Mouse (Mus musculus) neural tube, embryonic 14.5 days (tissue): ENCODE measurements around the gene Hectd1. TPM values are rescaled to one million over a fixed set of nuclear protein-coding genes. Genes with fewer than 3 reads are reported as not detected.

Source experiments
- ATAC-seq: fragments of 200-750 bp; cut with Nextera tagmentation; 2 replicates; pipeline ENCODE4 v1.8.0; 2017; ENCODE audit warnings: low read depth, mild to moderate bottlenecking, moderate TSS enrichment, moderate library complexity
- H3K27ac ChIP-seq: fragments of 300-500 bp; sonication (generic); 2 replicates; pipeline ENCODE4 v1.5.1; 2014; ENCODE audit warnings: low read depth, mild to moderate bottlenecking, control low read depth, low read length, moderate library complexity, mixed read lengths
- H3K27me3 ChIP-seq: fragments of 300-500 bp; sonication (generic); 2 replicates; pipeline ENCODE4 v1.6.1; 2014; ENCODE audit warnings: low read length; ENCODE audit not compliant: control insufficient read depth, insufficient read depth
- H3K36me3 ChIP-seq: fragments of 300-500 bp; sonication (generic); 2 replicates; pipeline ENCODE4 v1.6.1; 2014; ENCODE audit warnings: low read length, mixed read lengths; ENCODE audit not compliant: control insufficient read depth, insufficient read depth
- H3K4me1 ChIP-seq: fragments of 300-500 bp; sonication (generic); 2 replicates; pipeline ENCODE4 v1.6.1; 2014; ENCODE audit warnings: low read length; ENCODE audit not compliant: control insufficient read depth, insufficient read depth
- H3K4me2 ChIP-seq: fragments of 300-500 bp; sonication (generic); 2 replicates; pipeline ENCODE4 v1.6.1; 2014; ENCODE audit warnings: mild to moderate bottlenecking, low read depth, low read length, control low read depth
- H3K4me3 ChIP-seq: fragments of 300-500 bp; sonication (generic); 2 replicates; pipeline ENCODE4 v1.5.1; 2014; ENCODE audit warnings: low read depth, low read length, control low read depth, mixed read lengths
- H3K9ac ChIP-seq: fragments of 300-500 bp; sonication (generic); replicated peaks from 2 replicates; pipeline ENCODE4 v1.6.1; 2014; ENCODE audit warnings: low read depth, mild to moderate bottlenecking, control low read depth, low read length, mixed read lengths
- H3K9me3 ChIP-seq: fragments of 300-500 bp; sonication (generic); 2 replicates; pipeline ENCODE4 v1.6.1; 2016; ENCODE audit warnings: low read length; ENCODE audit not compliant: control insufficient read depth
- WGBS: fragments of 180-500 bp; shearing (Covaris S2); extraction: QIAGEN DNeasy Blood & Tissue Kit; methylation state at CpG from one replicate; pipeline ENCODE4 v1.1.7; 2014; 5-methylcytosine and 5-hydroxymethylcytosine counted together
- polyA plus RNA-seq: library from polyadenylated mRNA; unstranded; fragments of >200 nt; fragmentation: Nextera tagmentation; extraction: Ambion mirVana; gene quantifications from 2 replicates; pipeline ENCODE4 v1.2.1, GENCODE M21; 2014

The Hectd1 gene
- polyA plus RNA-seq, 1 experiment from 2014 or later, result 50.5 TPM

- no peak overlapping the region for H3K4me2 ChIP-seq
- H3K9ac ChIP-seq, result no peak overlapping the region
- peaks cover 59% of the 10 kb centered on the region for H3K36me3 ChIP-seq
- no peaks in the 10 kb centered on the region for H3K4me1 ChIP-seq
- WGBS, result 99% methylated on average over 12 of the region's 12 CpGs
- no peak for ATAC-seq
- no peak overlapping the region for H3K4me3 ChIP-seq
- H3K27me3 ChIP-seq, result no peaks in the 10 kb centered on the region
- H3K9me3 ChIP-seq, result no peaks in the 10 kb centered on the region
- H3K27ac ChIP-seq, result no peak overlapping the region
Measured at GRCm38 (mm10) chr12:51755938-51756598, 73.3 kb downstream of the Hectd1 start.

DNA sequence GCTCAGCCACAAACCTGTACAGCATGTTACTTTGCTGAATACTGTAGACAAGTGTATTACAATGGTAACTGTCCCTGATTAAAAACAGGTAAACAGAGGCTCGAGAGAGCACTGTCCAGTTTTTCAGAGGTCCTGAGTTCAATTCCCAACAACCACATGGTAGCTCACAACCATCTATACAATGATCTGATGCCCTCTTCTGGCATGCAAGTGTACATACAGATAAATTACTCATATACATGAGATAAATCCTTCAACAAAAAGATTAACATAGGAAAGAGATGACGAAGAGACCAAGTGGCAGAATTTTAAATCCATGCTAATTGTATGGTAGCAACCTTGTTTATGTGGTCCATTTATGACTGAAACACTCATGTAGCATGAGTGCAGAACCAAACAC lies 82.0 kb downstream of the Hectd1 start:
- H3K9me3 ChIP-seq, result no peaks in the 10 kb centered on the region
- H3K9ac ChIP-seq, result no peak overlapping the region
- no peak overlapping the region for H3K4me3 ChIP-seq
- WGBS, result 98% methylated on average over 2 of the region's 2 CpGs
- no peak overlapping the region for H3K4me2 ChIP-seq
- H3K4me1 ChIP-seq, result no peaks in the 10 kb centered on the region
- H3K36me3 ChIP-seq, result peaks cover 56% of the 10 kb centered on the region
- H3K27me3 ChIP-seq, result no peaks in the 10 kb centered on the region
- H3K27ac ChIP-seq, result no peak overlapping the region
- ATAC-seq, result no peak

GRCm38 (mm10) chr12:51744957-51745356 lies 84.4 kb downstream of the Hectd1 start:
- WGBS, result 26% methylated on average over 6 of the region's 6 CpGs
- no peak overlapping the region for H3K4me3 ChIP-seq
- H3K4me2 ChIP-seq, result no peak overlapping the region
- H3K4me1 ChIP-seq, result no peaks in the 10 kb centered on the region
- peak; percentile 77 for ATAC-seq
- no peaks in the 10 kb centered on the region for H3K27me3 ChIP-seq
- no peak overlapping the region for H3K27ac ChIP-seq
- peaks cover 37% of the 10 kb centered on the region for H3K36me3 ChIP-seq
- H3K9ac ChIP-seq, result no peak overlapping the region
- H3K9me3 ChIP-seq, result no peaks in the 10 kb centered on the region

DNA sequence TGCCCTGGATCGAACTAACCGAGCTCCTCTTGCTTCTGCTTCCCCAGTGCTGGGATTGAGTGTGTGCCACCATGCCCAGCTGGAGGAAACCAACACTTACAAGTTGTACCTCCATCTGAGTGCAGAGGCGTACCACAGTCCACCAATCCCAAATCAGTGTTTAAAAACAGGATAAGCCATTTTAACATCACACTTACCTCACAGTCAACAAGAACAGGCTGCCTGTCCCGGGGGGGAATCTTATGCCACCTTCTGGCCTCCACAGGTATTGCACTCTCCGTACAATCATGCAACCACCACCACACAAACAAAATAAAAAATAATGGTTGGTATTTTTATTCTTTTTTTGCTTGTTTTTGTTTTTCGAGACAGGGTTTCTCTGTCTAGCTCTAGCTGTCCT lies 87.6 kb downstream of the Hectd1 start:
- Histone ChIP-seq H3K27ac (no peak overlapping the region), H3K4me1 (no peaks in the 10 kb centered on the region), H3K27me3 (no peaks in the 10 kb centered on the region), H3K4me2 (no peak overlapping the region), H3K36me3 (peaks cover 19% of the 10 kb centered on the region), H3K9me3 (no peaks in the 10 kb centered on the region), H3K9ac (no peak overlapping the region), H3K4me3 (no peak overlapping the region)
- 83% methylated on average over 6 of the region's 6 CpGs for WGBS
- ATAC-seq, result no peak

DNA sequence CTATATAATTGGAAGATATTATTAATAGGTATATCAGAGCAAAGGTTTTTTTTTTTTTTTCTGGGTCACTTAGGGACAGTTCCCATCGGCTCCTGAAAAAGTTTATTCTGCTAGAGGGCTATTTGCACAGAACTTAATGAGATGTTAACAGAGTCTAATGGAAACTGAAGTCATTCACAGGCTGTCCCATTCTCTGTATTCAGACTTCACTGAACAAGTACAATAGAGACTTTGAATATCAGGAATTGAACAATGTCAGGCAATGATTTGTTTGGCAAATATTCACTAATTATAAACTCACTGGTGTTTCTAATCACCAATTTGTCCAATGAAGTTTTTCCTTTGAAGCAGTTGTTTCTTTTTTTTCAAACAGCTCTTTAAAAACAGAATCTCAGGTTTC lies 92.5 kb downstream of the Hectd1 start:
- H3K27ac ChIP-seq, result no peak overlapping the region
- 15% methylated on average over 1 of the region's 1 CpGs for WGBS

DNA sequence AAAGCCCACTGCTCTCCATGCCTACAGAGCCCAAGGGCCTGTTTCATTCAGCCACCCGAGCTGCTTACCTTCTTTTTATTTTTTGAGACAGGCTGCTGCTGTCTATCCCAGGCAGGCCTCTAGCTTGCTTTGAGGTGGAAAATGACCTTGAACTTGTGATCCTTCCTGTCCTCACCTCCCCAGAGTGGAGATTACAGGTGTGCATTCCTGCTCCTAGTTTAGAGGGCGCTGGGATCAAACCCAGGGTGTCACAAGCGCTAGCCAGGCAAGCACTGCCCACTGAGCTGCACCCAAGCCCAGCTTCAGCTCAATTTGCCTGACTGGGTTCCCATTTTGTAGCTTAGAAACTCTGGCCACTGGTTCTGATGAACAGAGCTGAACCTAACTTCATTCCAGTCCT lies 93.0 kb downstream of the Hectd1 start:
- H3K9me3 ChIP-seq, result no peaks in the 10 kb centered on the region
- H3K4me2 ChIP-seq, result no peak overlapping the region
- WGBS, result 70% methylated on average over 3 of the region's 3 CpGs
- H3K4me1 ChIP-seq, result no peaks in the 10 kb centered on the region
- ATAC-seq, result no peak
- H3K27ac ChIP-seq, result no peak overlapping the region
- H3K27me3 ChIP-seq, result no peaks in the 10 kb centered on the region
- H3K36me3 ChIP-seq, result no peaks in the 10 kb centered on the region
- no peak overlapping the region for H3K9ac ChIP-seq
- no peak overlapping the region for H3K4me3 ChIP-seq

More for the DNA sequence above, 92.5 kb downstream of the Hectd1 start:
- H3K4me3 ChIP-seq, result no peak overlapping the region
- H3K36me3 ChIP-seq, result no peaks in the 10 kb centered on the region
- no peak for ATAC-seq
- no peaks in the 10 kb centered on the region for H3K9me3 ChIP-seq
- H3K4me1 ChIP-seq, result no peaks in the 10 kb centered on the region
- no peak overlapping the region for H3K9ac ChIP-seq
- no peaks in the 10 kb centered on the region for H3K27me3 ChIP-seq
- H3K4me2 ChIP-seq, result no peak overlapping the region

- ATAC-seq, result no peak
- no peaks in the 10 kb centered on the region for H3K9me3 ChIP-seq
- H3K4me2 ChIP-seq, result no peak overlapping the region
- H3K36me3 ChIP-seq, result no peaks in the 10 kb centered on the region
- H3K27ac ChIP-seq, result no peak overlapping the region
- no peaks in the 10 kb centered on the region for H3K4me1 ChIP-seq
- H3K9ac ChIP-seq, result no peak overlapping the region
- 64% methylated on average over 7 of the region's 7 CpGs for WGBS
- no peaks in the 10 kb centered on the region for H3K27me3 ChIP-seq
- H3K4me3 ChIP-seq, result no peak overlapping the region
Measured at GRCm38 (mm10) chr12:51735840-51736271, 93.5 kb downstream of the Hectd1 start.

DNA sequence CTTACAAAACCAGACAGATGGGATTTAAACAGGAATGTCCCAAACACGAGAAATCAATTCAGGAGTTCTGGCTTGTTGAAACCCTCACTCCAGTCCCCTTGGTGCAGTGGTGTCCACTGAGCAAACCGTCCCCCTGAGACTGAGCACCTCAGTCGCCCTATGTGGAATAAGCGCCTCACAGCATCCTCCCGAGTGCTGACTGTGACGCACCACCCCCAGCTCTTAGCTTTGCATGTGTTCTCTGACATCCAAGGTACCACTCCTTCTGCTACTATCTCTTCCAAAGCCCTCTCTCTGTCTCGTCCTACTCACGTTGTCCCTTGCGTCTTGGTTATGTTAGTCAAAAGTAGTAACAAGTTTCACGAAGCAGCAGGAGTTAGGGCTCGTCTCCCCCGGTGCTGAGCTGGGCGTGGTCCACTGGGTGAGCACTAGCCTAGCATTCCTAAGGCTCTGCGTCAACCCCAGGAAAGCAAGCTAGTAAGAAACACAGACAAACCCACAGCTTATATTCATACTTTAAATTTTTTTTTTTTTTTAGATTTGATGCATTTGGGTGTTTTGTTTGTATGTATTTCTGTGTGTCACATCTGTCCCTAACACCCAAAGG lies 94.6 kb downstream of the Hectd1 start:
- Histone ChIP-seq H3K9ac (no peak overlapping the region), H3K4me2 (no peak overlapping the region), H3K4me3 (no peak overlapping the region), H3K36me3 (no peaks in the 10 kb centered on the region), H3K27ac (no peak overlapping the region), H3K27me3 (no peaks in the 10 kb centered on the region), H3K4me1 (no peaks in the 10 kb centered on the region), H3K9me3 (no peaks in the 10 kb centered on the region)
- 82% methylated on average over 14 of the region's 14 CpGs for WGBS
- no peak for ATAC-seq

GRCm38 (mm10) chr12:51729827-51730226 lies 99.5 kb downstream of the Hectd1 start:
- Histone ChIP-seq H3K27me3 (no peaks in the 10 kb centered on the region), H3K9ac (no peak overlapping the region), H3K4me1 (no peaks in the 10 kb centered on the region), H3K27ac (no peak overlapping the region), H3K9me3 (no peaks in the 10 kb centered on the region), H3K4me2 (no peak overlapping the region), H3K36me3 (no peaks in the 10 kb centered on the region), H3K4me3 (no peak overlapping the region)
- 98% methylated on average over 9 of the region's 9 CpGs for WGBS
- no peak for ATAC-seq
